Mouse (Mus musculus) monocyte, adult 2 months (primary cell): Measurements from ENCODE around the gene Haghl.

Experiments used
- DNase-seq, 2 experiments: peaks; one replicate each; pipeline ENCODE4 v3.0.0; 2022; ENCODE audit warnings: low spot score in 2 of 2, low read depth in 1 of 2

Haghl gene

DNA sequence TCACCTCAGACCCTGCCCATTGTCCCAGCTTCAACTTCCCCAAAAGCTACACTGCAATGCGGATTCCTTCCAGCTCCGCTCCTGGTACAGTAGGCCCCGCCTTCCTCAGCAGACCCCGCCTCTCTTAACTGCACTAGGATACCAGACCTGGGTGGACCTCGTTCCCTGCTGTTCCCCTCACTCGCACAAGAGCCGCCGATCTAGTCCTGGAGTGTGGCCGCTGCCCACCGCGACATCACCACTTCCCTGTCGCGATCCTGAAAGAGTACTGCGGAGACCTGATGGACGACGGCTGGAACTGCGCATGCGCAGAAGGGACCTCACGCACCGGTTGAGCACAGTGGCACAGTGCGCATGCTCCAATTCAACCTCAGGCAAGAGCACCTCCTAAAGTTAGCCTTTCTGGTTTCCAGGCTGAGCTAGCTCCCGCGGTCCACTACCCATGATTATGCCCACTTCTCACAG lies at the start of gene Haghl:
Haghl (minus strand) TSS at position 393 of the 465 bp plus-strand sequence.
- peak; percentile 83 to 93 for DNase-seq

DNA sequence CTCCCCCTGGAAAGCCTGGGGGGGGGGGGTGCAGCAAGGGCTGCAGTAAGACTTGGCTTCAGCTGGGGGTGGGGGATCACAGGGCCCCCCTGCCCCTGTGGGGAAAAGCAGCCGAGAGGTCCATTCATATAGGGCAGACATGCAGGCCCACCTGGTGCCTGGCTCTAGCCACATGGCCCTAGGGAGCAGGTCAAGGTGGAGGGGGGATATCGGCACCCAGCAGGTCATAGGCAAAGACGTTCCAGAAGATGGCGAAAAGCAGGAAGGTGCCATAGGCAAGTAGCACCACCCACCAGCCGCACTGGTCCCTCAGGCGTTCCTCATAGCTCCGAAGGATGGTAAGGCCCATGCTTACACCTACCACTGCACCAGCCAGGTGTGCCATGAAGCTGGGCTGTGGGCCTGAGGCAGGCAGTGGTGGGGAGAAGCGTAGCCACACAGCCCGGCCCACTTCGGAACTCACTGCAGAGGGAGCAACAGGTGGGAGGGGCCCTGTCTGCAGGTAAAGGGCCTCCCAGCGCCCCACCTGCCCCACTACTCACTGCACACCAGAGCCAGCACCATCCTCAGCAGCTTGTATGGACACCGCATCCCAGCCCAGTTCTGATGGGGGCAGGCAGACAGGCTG lies 49.2 kb upstream of the Haghl start:
- DNase-seq, result no peak

DNA sequence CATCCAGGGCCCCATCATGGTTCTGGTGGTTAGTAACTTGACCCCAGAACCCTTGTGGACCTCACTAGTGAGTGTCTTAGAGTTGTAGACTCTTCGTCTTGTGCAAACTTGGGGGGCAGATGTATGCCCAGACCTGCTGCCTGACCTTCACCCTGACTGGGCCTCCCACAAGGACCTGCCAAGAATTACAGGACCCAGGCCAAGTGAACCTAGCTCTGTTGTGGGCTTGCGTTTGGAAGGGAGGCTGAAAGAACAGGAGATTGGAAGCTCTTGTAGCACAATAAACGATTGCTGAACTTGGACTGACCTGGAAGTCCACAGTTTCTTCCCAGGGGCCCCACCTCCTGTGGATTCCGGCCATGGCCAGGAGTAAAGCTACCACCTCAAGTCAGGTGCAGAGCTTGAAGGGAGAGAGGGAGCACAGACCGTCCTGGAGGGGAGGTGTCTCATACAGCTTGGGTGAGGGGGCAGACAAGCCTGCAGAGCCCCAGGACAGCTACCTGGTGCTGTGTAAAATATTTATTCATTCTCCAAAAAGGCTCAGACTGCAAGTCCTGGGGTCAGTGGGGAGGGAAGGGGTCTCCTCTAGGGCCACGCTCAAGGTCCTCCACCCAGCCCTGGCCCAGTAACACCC lies 48.6 kb upstream of the Haghl start:
- DNase-seq, result no peak

DNA sequence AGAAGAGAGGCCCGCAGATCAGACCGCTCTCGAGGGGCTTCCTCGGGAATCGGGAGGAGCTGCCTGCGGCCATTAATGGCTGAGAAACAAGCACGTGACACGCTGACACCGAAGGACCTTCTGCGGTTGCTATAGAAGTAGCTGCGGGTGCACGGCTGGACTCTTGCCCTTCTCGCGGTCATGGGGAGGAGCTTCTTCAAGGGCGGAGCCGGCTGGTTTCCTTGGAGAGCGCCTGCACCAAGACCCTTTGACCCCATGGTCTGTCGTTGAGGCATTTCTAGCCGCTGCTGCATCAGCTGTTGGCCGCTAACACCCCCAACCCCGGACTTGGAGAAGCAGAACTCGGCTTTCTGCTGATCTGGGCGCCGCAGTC lies 47.8 kb upstream of the Haghl start, which contains the start of gene Stub1:
Stub1 (minus strand) TSS at position 114 of the 373 bp plus-strand sequence.
- peak in 1 of 2 experiments; percentile 65 for DNase-seq

DNA sequence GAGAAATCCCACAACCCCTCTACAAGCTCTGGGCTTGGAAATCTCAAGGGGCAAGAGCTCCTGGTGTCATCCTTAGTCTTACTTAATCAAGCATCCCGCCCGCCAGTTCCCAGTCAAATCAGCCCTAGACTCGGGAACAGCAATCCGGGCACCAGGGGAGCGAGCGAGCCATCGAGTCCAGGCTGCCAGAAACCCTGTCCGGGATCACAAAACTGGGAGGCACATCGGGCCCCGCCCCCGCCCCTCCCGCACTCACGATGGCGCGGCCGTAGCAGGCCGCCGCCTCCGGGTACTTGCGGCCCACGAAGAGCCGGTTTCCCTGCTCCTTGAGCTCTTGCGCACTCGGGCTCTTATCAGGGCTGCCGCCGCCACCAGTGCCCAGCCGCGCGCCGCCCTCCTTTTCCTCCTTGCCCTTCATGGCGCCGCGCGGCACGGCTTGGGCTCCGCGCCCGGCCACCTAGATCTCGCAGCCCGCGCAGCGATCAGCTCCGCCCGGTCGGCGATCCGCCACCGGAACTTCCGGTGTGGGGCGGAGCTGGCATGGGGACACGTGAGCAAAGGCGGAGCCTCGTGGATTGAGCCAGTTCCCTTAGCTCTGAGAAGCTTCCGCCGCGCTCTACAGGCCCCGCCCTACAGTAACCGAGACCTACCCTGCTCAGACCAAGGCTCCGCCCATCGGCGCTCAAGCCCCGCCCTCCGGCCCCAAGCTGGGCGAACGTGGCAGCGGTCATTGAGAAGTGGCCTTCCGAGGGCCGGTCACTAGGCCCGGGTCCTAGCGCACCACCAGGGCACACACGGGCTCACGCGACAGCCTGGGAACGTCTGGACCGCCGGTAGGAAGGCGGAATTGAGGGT lies 47.2 kb upstream of the Haghl start:
- peak; percentile 94 to 98 for DNase-seq

DNA sequence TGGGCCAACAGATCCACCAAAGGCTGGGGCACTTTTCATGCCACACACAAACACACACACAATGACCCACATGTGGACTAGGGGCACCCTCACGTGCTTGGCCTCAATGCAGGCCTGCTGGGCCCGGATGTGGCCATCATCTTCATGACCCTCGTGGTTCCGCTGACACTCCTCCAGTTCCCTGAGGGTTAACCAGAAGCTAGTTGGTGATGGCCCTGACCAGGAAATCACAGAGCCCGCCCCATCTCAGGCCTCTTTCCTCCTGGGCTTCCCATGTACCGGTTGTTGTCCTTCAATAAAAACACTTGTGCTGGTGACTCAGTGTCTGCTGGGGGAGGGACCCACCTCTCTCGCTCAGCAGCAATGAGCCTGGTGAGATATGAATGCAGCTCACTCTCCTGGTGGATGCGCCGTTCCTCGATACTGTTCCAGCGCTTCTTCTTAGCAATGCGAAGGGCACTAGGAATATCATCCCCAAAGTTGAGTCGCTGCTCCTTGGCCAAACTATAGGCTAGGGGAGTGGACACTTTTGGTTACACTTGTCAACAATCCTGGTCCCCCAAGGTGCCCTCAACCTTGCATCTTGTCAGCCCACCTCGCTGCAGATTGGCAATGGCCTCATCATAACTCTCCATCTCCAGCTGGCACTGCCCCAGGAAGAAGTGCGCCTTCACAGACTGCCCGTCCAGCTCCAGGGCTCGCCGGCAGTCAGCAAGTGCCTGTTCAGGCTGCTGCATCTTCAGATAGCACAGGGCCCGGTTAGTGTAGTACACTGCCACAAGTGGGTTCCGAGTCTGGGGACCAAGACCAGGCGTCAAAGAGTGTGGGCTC lies 46.2 kb upstream of the Haghl start:
- DNase-seq, result no peak

DNA sequence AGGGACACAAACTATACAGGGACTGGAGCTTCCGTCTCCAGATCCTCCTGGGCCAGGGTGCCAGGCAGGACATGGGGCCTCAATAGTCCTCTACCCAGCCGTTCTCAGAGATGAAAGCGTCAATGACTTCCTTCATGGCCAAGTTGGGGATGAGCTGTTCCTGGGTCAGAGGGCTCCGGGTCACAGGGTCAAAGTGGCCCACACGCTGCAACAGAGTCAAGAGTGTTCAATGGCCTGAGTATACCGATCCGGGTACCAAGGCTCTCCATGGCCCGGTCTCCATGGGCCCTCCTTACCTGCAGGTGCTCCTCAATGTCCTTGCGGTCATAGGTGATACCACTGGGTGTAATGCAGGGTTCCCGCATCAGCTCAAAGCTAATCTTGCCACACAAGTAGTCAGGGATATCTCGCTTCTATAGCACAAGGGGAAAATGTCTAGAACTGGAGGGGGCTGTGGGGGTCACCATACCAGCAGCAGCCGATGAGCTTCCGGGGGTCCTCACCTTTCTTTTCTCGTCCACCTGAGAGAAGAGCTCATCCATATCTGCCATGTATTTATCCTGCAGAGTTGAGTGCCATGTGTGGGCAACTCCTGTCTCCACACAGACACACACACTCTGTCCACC lies 45.4 kb upstream of the Haghl start:
- DNase-seq, result no peak

DNA sequence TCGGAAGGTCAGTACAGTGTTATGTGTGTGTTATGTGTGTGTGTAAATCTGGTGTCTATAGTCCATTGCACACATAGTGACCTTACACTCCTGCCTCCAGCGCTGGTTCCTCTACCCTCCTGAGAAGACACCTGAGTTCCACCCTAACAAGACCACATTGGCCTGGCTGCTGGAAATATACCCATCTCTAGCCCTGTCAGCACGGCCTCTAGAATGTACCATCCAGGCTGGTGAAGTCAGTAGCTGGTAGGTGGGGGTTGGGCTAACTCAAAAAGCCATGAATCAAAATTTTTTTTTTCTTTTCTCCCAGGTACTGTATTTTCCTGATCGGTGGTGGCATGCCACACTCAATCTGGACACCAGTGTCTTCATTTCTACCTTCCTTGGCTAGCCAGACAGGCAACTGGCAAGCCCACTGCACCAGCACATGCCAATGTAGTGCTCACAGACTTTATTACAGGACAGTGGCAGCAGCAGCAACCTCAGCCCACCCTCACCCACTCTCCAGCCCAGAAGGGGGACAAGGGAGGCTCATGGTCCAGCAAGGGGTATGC lies 44.8 kb upstream of the Haghl start:
- no peak for DNase-seq

DNA sequence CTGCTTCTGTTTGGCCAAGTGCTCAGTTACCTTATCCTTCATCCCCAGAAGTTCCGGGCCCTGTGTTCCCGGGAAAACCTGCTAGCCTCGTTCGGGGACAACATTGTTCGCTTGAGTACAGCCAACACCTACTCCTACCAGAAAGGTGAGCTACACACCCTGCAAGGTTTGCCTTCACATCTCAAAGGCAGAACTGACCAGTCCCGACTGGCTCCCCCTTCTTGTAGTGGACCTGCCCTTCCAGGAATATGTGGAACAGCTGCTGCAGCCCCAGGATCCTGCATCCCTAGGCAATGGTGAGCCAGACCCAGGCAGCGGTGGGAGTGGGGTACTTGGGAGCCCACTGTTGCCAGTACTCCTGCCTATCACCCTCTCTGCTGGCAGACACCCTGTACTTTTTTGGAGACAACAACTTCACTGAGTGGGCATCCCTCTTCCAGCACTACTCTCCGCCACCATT lies 44.1 kb upstream of the Haghl start:
- no peak for DNase-seq

DNA sequence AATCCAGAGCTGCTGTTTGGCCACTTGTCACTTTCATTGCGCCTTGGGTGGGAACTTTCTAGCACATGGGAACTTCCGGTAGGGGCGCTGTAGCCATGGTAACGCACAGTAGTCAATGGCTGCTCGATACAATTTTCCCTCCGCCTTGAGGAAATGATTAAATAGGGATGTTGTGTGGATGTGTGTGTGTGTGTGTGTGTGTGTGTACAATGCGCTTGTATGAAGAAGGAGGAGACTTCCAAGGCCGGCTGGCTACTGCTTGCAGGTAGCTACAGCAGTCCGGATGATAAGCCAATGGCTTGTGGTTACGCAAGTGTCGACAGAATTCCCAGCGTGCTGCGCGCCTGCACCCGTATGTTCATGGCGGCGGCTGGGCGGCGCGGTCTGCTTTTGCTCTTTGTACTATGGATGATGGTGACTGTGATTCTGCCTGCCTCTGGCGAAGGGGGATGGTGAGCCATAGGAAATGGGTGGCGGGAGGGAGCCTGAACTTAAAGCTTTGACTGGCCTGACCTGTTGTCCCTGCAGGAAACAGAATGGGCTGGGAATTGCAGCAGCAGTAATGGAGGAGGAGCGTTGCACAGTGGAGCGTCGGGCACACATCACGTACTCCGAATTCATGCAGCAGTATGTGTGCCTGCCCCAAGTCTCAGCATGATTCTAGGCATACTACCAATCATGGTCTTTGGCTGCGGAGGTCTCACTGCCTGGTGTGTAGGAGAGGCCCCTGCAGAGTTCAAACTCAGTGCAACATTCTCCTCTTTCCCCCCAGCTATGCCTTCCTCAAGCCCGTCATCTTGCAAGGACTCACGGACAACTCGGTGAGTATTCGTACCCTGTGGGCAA lies 43.5 kb upstream of the Haghl start, which contains the start of gene Jmjd8:
Jmjd8 (plus strand) TSS at position 156 of the 846 bp plus-strand sequence.
- no peak for DNase-seq

DNA sequence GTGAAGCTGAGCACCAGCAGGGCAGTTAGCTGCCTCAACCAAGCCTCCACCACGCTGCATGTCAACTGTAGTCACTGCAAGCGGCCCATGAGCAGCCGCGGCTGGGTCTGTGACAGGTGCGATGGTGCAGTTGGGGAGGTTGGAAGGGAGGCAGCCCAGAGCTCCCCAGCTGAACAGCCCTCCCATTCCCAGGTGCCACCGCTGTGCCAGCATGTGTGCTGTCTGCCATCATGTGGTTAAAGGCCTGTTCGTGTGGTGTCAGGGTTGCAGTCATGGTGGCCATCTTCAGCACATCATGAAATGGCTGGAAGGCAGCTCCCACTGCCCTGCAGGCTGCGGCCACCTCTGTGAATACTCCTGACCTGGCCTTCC lies 42.7 kb upstream of the Haghl start:
- no peak for DNase-seq

DNA sequence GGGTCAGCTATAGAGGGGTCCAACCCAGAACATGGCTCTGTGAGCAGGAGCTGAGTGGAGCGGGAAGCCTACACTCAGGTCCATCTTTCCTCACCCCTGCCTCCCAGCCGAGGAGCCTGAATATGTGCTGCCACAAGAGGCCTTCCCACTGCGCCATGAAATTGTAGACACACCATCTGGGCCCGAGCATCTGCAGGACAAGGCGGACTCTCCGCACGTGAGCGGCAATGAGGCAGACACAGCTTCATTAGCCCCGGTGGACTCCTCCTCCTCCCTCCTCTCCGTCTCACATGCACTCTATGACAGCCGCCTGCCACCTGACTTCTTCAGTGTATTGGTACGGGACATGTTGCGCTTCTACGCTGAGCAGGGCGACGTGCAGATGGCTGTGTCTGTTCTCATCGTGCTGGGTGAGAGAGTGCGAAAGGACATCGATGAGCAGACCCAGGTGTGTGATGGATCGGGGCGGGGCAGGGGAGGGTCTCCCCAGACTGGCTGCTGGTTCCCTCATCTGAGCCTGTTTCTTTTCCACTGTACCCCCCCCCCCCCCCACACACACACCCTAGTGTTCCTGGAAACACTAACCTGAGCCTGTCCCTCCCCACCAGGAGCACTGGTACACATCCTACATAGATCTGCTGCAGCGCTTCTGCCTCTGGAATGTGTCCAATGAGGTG lies 42.2 kb upstream of the Haghl start:
- DNase-seq, result no peak

DNA sequence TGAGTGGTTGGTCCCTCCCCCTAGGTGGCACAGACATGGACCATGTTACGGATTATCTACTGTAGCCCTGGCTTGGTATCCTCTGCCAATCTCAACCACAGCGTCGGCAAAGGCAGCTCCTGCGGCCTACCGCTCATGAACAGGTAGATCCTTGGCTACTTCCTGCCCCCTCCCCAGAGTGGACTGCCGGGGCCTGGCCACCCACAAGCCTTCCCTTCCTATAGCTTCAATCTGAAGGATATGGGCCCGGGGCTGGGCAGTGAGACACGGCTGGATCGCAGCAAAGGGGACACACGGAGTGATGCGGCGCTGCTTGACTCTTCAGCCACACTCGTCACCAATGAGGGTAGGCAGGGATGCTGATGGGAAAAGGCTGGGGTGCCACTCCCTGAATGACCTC lies 41.5 kb upstream of the Haghl start:
- DNase-seq, result no peak

DNA sequence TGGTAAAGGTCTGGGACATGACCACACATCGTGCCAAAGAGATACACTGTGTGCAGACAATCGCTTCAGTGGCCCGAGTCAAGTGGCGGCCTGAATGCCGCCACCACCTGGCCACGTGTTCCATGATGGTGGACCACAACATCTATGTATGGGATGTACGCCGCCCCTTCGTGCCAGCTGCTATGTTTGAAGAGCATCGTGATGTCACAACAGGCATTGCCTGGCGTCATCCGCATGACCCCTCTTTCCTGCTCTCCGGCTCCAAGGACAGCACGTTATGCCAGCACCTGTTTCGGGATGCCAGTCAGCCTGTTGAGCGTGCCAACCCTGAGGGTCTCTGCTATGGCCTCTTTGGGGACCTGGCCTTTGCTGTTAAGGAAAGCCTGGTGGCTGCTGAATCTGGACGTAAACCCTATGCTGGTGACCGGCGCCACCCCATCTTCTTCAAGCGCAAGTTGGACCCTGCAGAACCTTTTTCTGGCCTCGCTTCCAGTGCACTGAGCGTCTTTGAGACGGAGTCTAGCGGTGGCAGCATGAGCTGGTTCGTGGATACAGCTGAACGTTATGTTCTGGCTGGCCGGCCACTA lies 40.6 kb upstream of the Haghl start:
- no peak for DNase-seq

DNA sequence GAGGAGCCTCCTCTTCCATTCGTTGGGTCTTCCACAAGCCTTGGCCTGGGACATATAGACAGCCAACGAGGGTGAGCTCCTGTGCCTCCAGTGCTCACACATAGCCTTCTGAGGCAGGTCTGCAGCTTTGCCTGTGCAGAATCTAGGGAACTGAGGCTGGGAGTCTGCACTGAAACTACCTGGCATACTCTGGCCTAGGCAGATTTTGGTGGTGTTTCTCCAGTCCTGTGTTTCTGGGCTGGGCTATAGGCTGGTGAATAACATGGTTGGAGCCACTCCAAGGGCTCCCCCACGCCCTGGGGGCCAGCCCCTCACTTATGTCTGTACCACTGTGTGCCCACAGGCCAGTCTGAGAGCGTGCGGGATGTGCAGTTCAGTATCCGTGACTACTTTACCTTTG lies 39.8 kb upstream of the Haghl start:
- DNase-seq, result no peak

DNA sequence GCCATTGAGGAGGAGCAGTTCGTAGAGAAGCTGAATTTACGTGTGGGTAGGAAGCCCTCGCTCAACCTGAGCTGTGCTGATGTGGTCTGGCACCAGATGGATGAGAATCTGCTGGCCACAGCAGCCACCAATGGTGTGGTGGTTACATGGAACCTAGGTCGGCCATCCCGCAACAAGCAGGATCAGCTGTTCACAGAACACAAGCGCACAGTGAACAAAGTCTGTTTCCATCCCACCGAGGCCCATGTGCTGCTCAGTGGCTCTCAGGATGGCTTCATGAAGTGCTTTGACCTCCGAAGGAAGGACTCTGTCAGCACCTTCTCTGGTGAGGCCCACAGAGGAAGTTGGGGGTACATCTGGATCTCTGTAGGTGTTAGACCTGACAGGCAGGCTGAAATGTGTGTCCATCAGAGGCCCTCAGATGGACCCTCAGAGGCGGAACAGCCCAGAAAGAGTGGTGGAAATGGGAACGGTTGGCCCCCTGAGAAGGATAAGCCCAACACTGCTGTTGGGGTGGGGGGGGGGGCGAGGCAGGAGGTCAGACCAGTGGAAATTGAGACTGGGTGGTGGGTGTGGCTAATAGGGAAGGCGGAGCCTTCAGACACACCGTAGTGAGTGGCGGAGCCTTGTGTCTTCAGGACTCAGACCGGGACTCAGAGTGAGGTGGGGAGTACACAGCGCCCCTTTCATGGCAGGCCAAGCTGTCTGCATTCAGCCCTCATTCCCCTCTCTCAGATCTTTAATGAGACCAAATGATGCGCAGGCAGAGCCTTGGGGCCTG lies 39.1 kb upstream of the Haghl start:
- no peak for DNase-seq

DNA sequence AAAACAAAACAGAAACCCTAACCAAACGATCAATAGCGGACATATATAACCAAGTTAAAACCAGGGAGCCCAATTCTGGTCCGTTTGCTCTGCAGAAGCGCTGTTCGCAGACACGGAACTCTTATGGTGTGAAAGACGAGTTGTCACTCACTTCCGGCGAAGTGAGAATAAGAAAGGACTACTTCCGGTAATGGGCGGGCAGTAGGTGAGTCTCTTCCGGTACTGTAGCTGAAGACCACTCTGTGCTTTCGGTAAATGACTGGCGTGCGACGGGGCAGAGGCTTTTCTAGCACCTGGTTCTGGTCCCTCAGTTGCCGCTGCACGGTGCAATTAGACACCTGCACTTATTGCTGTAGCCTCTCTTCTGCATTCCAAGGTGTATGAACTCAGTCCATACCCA lies 38.0 kb upstream of the Haghl start, which contains the start of gene Wdr24:
Wdr24 (plus strand) TSS at position 176 of the 400 bp plus-strand sequence.
- DNase-seq, result peak in 1 of 2 experiments; percentile 44
